In the genomic region with DNA sequence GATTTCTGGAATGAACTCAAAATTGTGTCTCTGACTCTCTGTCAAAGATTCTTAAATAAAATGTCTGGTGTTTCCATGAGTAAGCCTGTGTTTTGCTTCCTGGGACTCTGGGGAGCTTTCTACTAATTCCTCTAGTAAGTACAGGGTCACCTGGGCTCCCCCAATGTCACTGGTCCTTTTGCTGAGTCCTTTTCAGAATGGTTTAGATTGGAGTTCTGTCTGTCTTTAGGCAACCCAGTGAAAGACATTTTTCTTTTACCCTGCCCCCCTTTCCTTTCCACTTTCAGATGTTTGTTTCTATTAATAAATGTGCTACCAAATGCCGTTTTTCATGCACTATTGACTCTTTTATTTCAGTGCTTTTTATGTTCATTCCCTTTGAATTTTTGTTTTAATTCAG, we compare ENCODE assay signal across 21 mouse cellular contexts.
DNase-seq lines count a peak whose midpoint lies in the region; ATAC-seq and TF ChIP-seq lines count a peak whose summit lies in the region.
"Had no signal": no experiment of that assay in that cellular context is flagged by ENCODE, and none has a peak within 500 bp of the region (broad histone marks: within the 10 kb centered on the region; RNA-seq: fewer than 3 reads in every experiment).

No protein-coding gene starts in this region.

- no peaks in the 10 kb centered on the region for H3K27me3 ChIP-seq in forebrain, embryonic 12.5 days
- no peaks in the 10 kb centered on the region for H3K27me3 ChIP-seq in midbrain, embryonic 14.5 days (ENCODE audit: control insufficient read depth, insufficient read depth, low read length)
- H3K27me3 ChIP-seq: embryonic facial prominence, embryonic 12.5 days; heart, embryonic 15.5 days; lung, embryonic 15.5 days; neural tube, embryonic 12.5 days; Patski had no signal

- peak; percentile 8 for DNase-seq in embryo, embryonic 10.5 days (ENCODE audit: low spot score)
- no peak for DNase-seq in embryo, embryonic 9.5 days (ENCODE audit: extremely low spot score)
- DNase-seq in layer of hippocampus, adult 2 months (ENCODE audit: low spot score in 2 of 2): no peak
- no peak for DNase-seq in layer of hippocampus, postnatal 14 days (ENCODE audit: low spot score in 2 of 2)
- DNase-seq in midbrain, embryonic 14.5 days: no peak
- no peak for DNase-seq in spleen, postnatal 4 days (ENCODE audit: low spot score in 2 of 2)
- DNase-seq: adrenal gland, adult 8-10 months; gastrocnemius, postnatal 14 days; heart, adult 2 months; heart, postnatal 4 days; layer of hippocampus, postnatal 36 days; thymus, postnatal 14 days had no signal

- H3K4me1 ChIP-seq in forebrain, embryonic 12.5 days: peaks cover 10% of the 10 kb centered on the region
- H3K4me1 ChIP-seq in midbrain, embryonic 14.5 days (ENCODE audit: control insufficient read depth, insufficient read depth, low read length): peaks cover 10% of the 10 kb centered on the region; the same call in 1 of the 2 replicates
- H3K4me1 ChIP-seq: embryonic facial prominence, embryonic 12.5 days; heart, embryonic 15.5 days; lung, embryonic 15.5 days had no signal

- ATAC-seq in forebrain, embryonic 12.5 days (ENCODE audit: low FRiP score): peak; percentile 80
- no peak for ATAC-seq in midbrain, embryonic 14.5 days (ENCODE audit: low FRiP score, low TSS enrichment)
- ATAC-seq: CD4-positive, CD25-positive, alpha-beta regulatory T cell, adult 4 months; intestine, embryonic 16.5 days; Patski had no signal

- no peak overlapping the region for H3K9ac ChIP-seq in forebrain, embryonic 12.5 days
- H3K9ac ChIP-seq in midbrain, embryonic 14.5 days (replicated peaks; ENCODE audit: low read length): no peak overlapping the region
- H3K9ac ChIP-seq: embryonic facial prominence, embryonic 12.5 days; heart, embryonic 15.5 days; liver, embryonic 14.5 days; lung, embryonic 15.5 days; neural tube, embryonic 12.5 days had no signal

- no peaks in the 10 kb centered on the region for H3K9me3 ChIP-seq in forebrain, embryonic 12.5 days
- H3K9me3 ChIP-seq in midbrain, embryonic 14.5 days (ENCODE audit: control insufficient read depth, low read length): no peaks in the 10 kb centered on the region
- H3K9me3 ChIP-seq: embryonic facial prominence, embryonic 12.5 days; heart, embryonic 15.5 days; lung, embryonic 15.5 days; neural tube, embryonic 12.5 days had no signal

- H3K4me3 ChIP-seq in layer of hippocampus, adult 2 months: no peak overlapping the region
- H3K4me3 ChIP-seq in forebrain, embryonic 12.5 days (replicated peaks): no peak overlapping the region
- no peak overlapping the region for H3K4me3 ChIP-seq in midbrain, embryonic 14.5 days (replicated peaks; ENCODE audit: low read depth, low read length)
- H3K4me3 ChIP-seq: embryonic facial prominence, embryonic 12.5 days; heart, adult 2 months; heart, embryonic 15.5 days; lung, embryonic 15.5 days; neural tube, embryonic 12.5 days had no signal

- TF ChIP-seq CTCF in layer of hippocampus, adult 2 months (conservative IDR thresholded peaks at IDR 0.05): no peak

- 8% methylated on average over 1 of the region's 1 CpGs for WGBS in forebrain, embryonic 12.5 days
- 13% methylated on average over 1 of the region's 1 CpGs for WGBS in midbrain, embryonic 14.5 days

- peak overlapping the region; percentile 57; the same call in 1 of the 2 replicates for H3K27ac ChIP-seq in layer of hippocampus, adult 2 months
- peak overlapping the region; percentile 69 for H3K27ac ChIP-seq in forebrain, embryonic 12.5 days
- 0 out of 2 replicates have a peak overlapping the region, but pooled peaks have one; percentile 28 for H3K27ac ChIP-seq in midbrain, embryonic 14.5 days (replicated peaks; ENCODE audit: low read depth, low read length)
- H3K27ac ChIP-seq: embryonic facial prominence, embryonic 12.5 days; heart, adult 2 months; heart, embryonic 15.5 days; liver, embryonic 14.5 days; lung, embryonic 15.5 days; neural tube, embryonic 12.5 days had no signal

- H3K4me2 ChIP-seq in forebrain, embryonic 12.5 days: no peak overlapping the region
- H3K4me2 ChIP-seq in midbrain, embryonic 14.5 days (ENCODE audit: low read length): no peak overlapping the region
- H3K4me2 ChIP-seq: embryonic facial prominence, embryonic 12.5 days; heart, embryonic 15.5 days; lung, embryonic 15.5 days; neural tube, embryonic 12.5 days had no signal

- H3K36me3 ChIP-seq in forebrain, embryonic 12.5 days (replicated peaks): no peaks in the 10 kb centered on the region
- H3K36me3 ChIP-seq in midbrain, embryonic 14.5 days (ENCODE audit: control insufficient read depth, insufficient read depth, low read length): no peaks in the 10 kb centered on the region
- H3K36me3 ChIP-seq: embryonic facial prominence, embryonic 12.5 days; heart, embryonic 15.5 days; lung, embryonic 15.5 days; neural tube, embryonic 12.5 days had no signal
